Mouse (Mus musculus): ENCODE results near the gene Gm10277.

GRCm38 (mm10) chr11:77748996-77749395 is 38.6 kb downstream of the Gm10277 start:
- TF ChIP-seq FLI1 (IDR thresholded peaks at IDR 0.05; ENCODE audit: low read length) (no peak), GATA1 (IDR thresholded peaks at IDR 0.05; ENCODE audit: borderline replicate concordance, low read length) (no peak)
